Mouse (Mus musculus): ENCODE data around the gene Gm49318. TPM values are rescaled to one million over a fixed set of nuclear protein-coding genes. Genes with fewer than 3 reads are reported as not detected.

Gene Gm49318
- polyA plus RNA-seq, 1 experiment from 2014 or later, result not detected

GRCm38 (mm10) chr9:22030386-22030785 is 40.7 kb downstream of the Gm49318 start:
- H3K4me2 ChIP-seq, result no peak overlapping the region
- no peaks in the 10 kb centered on the region for H3K4me1 ChIP-seq (ENCODE audit: control insufficient read depth, insufficient read depth, low read length)
- H3K27ac ChIP-seq (ENCODE audit: low read depth, low read length), result no peak overlapping the region
- whole genome bisulfite sequencing (ENCODE audit: insufficient replicate concordance), result 89% methylated on average over 9 of the region's 9 CpGs
- no peak overlapping the region for H3K9ac ChIP-seq (ENCODE audit: low read depth, low read length)
- H3K9me3 ChIP-seq (replicated peaks; ENCODE audit: control insufficient read depth, low read length), result no peaks in the 10 kb centered on the region
- H3K27me3 ChIP-seq (ENCODE audit: control insufficient read depth, insufficient read depth, low read length), result no peaks in the 10 kb centered on the region
- no peak for ATAC-seq (replicated peaks; ENCODE audit: insufficient number of reproducible peaks, low FRiP score, low TSS enrichment)
- H3K4me3 ChIP-seq (ENCODE audit: low read depth, low read length), result no peak overlapping the region
- no peaks in the 10 kb centered on the region for H3K36me3 ChIP-seq (ENCODE audit: control insufficient read depth, insufficient read depth, low read length)

- no peaks in the 10 kb centered on the region for H3K4me1 ChIP-seq (ENCODE audit: control insufficient read depth, insufficient read depth, low read length)
- no peak overlapping the region for H3K27ac ChIP-seq (ENCODE audit: low read depth, low read length)
- no peak for ATAC-seq (replicated peaks; ENCODE audit: insufficient number of reproducible peaks, low FRiP score, low TSS enrichment)
- 41% methylated on average over 7 of the region's 7 CpGs for WGBS (ENCODE audit: insufficient replicate concordance)
- H3K9me3 ChIP-seq (replicated peaks; ENCODE audit: control insufficient read depth, low read length), result no peaks in the 10 kb centered on the region
- H3K4me3 ChIP-seq (ENCODE audit: low read depth, low read length), result no peak overlapping the region
- no peaks in the 10 kb centered on the region for H3K27me3 ChIP-seq (ENCODE audit: control insufficient read depth, insufficient read depth, low read length)
- H3K4me2 ChIP-seq, result no peak overlapping the region
- H3K9ac ChIP-seq (ENCODE audit: low read depth, low read length), result no peak overlapping the region
- no peaks in the 10 kb centered on the region for H3K36me3 ChIP-seq (ENCODE audit: control insufficient read depth, insufficient read depth, low read length)
These were observed 42.6 kb downstream of the Gm49318 start for GRCm38 (mm10) chr9:22028467-22028866.

- Histone ChIP-seq H3K9me3 (replicated peaks; ENCODE audit: control insufficient read depth, low read length) (no peaks in the 10 kb centered on the region), H3K4me3 (ENCODE audit: low read depth, low read length) (no peak overlapping the region), H3K27me3 (ENCODE audit: control insufficient read depth, insufficient read depth, low read length) (no peaks in the 10 kb centered on the region), H3K36me3 (ENCODE audit: control insufficient read depth, insufficient read depth, low read length) (no peaks in the 10 kb centered on the region), H3K9ac (ENCODE audit: low read depth, low read length) (no peak overlapping the region), H3K27ac (ENCODE audit: low read depth, low read length) (no peak overlapping the region), H3K4me2 (no peak overlapping the region), H3K4me1 (ENCODE audit: control insufficient read depth, insufficient read depth, low read length) (no peaks in the 10 kb centered on the region)
- ATAC-seq (replicated peaks; ENCODE audit: insufficient number of reproducible peaks, low FRiP score, low TSS enrichment), result no peak
- 56% methylated on average over 8 of the region's 8 CpGs for WGBS (ENCODE audit: insufficient replicate concordance)
These were observed 46.5 kb downstream of the Gm49318 start for GRCm38 (mm10) chr9:22024592-22024991.

GRCm38 (mm10) chr9:22017208-22017825 is 53.7 kb downstream of the Gm49318 start:
- Histone ChIP-seq H3K4me1 (ENCODE audit: control insufficient read depth, insufficient read depth, low read length) (no peaks in the 10 kb centered on the region), H3K9me3 (replicated peaks; ENCODE audit: control insufficient read depth, low read length) (no peaks in the 10 kb centered on the region), H3K4me3 (ENCODE audit: low read depth, low read length) (no peak overlapping the region), H3K27ac (ENCODE audit: low read depth, low read length) (no peak overlapping the region), H3K27me3 (ENCODE audit: control insufficient read depth, insufficient read depth, low read length) (no peaks in the 10 kb centered on the region), H3K4me2 (no peak overlapping the region), H3K9ac (ENCODE audit: low read depth, low read length) (no peak overlapping the region), H3K36me3 (ENCODE audit: control insufficient read depth, insufficient read depth, low read length) (peaks cover 16% of the 10 kb centered on the region)
- no peak for ATAC-seq (replicated peaks; ENCODE audit: insufficient number of reproducible peaks, low FRiP score, low TSS enrichment)
- 73% methylated on average over 7 of the region's 7 CpGs for WGBS (ENCODE audit: insufficient replicate concordance)

GRCm38 (mm10) chr9:22016245-22016644 is 54.8 kb downstream of the Gm49318 start:
- no peaks in the 10 kb centered on the region for H3K4me1 ChIP-seq (ENCODE audit: control insufficient read depth, insufficient read depth, low read length)
- WGBS (ENCODE audit: insufficient replicate concordance), result 73% methylated on average over 10 of the region's 10 CpGs
- H3K36me3 ChIP-seq (ENCODE audit: control insufficient read depth, insufficient read depth, low read length), result peaks cover 25% of the 10 kb centered on the region
- no peak overlapping the region for H3K4me2 ChIP-seq
- H3K9ac ChIP-seq (ENCODE audit: low read depth, low read length), result no peak overlapping the region
- H3K27me3 ChIP-seq (ENCODE audit: control insufficient read depth, insufficient read depth, low read length), result no peaks in the 10 kb centered on the region
- no peak overlapping the region for H3K4me3 ChIP-seq (ENCODE audit: low read depth, low read length)
- H3K27ac ChIP-seq (ENCODE audit: low read depth, low read length), result no peak overlapping the region
- no peak for ATAC-seq (replicated peaks; ENCODE audit: insufficient number of reproducible peaks, low FRiP score, low TSS enrichment)
- no peaks in the 10 kb centered on the region for H3K9me3 ChIP-seq (replicated peaks; ENCODE audit: control insufficient read depth, low read length)

- Histone ChIP-seq H3K4me3 (ENCODE audit: low read depth, low read length) (no peak overlapping the region), H3K4me1 (ENCODE audit: control insufficient read depth, insufficient read depth, low read length) (no peaks in the 10 kb centered on the region), H3K27me3 (ENCODE audit: control insufficient read depth, insufficient read depth, low read length) (no peaks in the 10 kb centered on the region), H3K9ac (ENCODE audit: low read depth, low read length) (no peak overlapping the region), H3K9me3 (replicated peaks; ENCODE audit: control insufficient read depth, low read length) (no peaks in the 10 kb centered on the region), H3K36me3 (ENCODE audit: control insufficient read depth, insufficient read depth, low read length) (peaks cover 44% of the 10 kb centered on the region), H3K27ac (ENCODE audit: low read depth, low read length) (no peak overlapping the region), H3K4me2 (no peak overlapping the region)
- no peak for ATAC-seq (replicated peaks; ENCODE audit: insufficient number of reproducible peaks, low FRiP score, low TSS enrichment)
- WGBS (ENCODE audit: insufficient replicate concordance), result 90% methylated on average over 13 of the region's 13 CpGs
These were observed 58.3 kb downstream of the Gm49318 start for GRCm38 (mm10) chr9:22012731-22013130.

- Histone ChIP-seq H3K4me3 (ENCODE audit: low read depth, low read length) (no peak overlapping the region), H3K4me1 (ENCODE audit: control insufficient read depth, insufficient read depth, low read length) (no peaks in the 10 kb centered on the region), H3K36me3 (ENCODE audit: control insufficient read depth, insufficient read depth, low read length) (peaks cover 46% of the 10 kb centered on the region), H3K9me3 (replicated peaks; ENCODE audit: control insufficient read depth, low read length) (no peaks in the 10 kb centered on the region), H3K27me3 (ENCODE audit: control insufficient read depth, insufficient read depth, low read length) (no peaks in the 10 kb centered on the region), H3K4me2 (no peak overlapping the region), H3K27ac (ENCODE audit: low read depth, low read length) (no peak overlapping the region), H3K9ac (ENCODE audit: low read depth, low read length) (no peak overlapping the region)
- 81% methylated on average over 5 of the region's 5 CpGs for WGBS (ENCODE audit: insufficient replicate concordance)
- no peak for ATAC-seq (replicated peaks; ENCODE audit: insufficient number of reproducible peaks, low FRiP score, low TSS enrichment)
These were observed 60.0 kb downstream of the Gm49318 start for GRCm38 (mm10) chr9:22011055-22011454.

GRCm38 (mm10) chr9:22004546-22004945 is 66.5 kb downstream of the Gm49318 start:
- 87% methylated on average over 12 of the region's 12 CpGs for WGBS (ENCODE audit: insufficient replicate concordance)
- no peaks in the 10 kb centered on the region for H3K27me3 ChIP-seq (ENCODE audit: control insufficient read depth, insufficient read depth, low read length)
- H3K4me1 ChIP-seq (ENCODE audit: control insufficient read depth, insufficient read depth, low read length), result peaks cover 13% of the 10 kb centered on the region
- no peak overlapping the region for H3K4me3 ChIP-seq (ENCODE audit: low read depth, low read length)
- H3K9me3 ChIP-seq (replicated peaks; ENCODE audit: control insufficient read depth, low read length), result no peaks in the 10 kb centered on the region
- no peak for ATAC-seq (replicated peaks; ENCODE audit: insufficient number of reproducible peaks, low FRiP score, low TSS enrichment)
- H3K27ac ChIP-seq (ENCODE audit: low read depth, low read length), result no peak overlapping the region
- H3K4me2 ChIP-seq, result no peak overlapping the region
- H3K9ac ChIP-seq (ENCODE audit: low read depth, low read length), result no peak overlapping the region
- H3K36me3 ChIP-seq (ENCODE audit: control insufficient read depth, insufficient read depth, low read length), result peaks cover 13% of the 10 kb centered on the region

- H3K4me1 ChIP-seq (ENCODE audit: control insufficient read depth, insufficient read depth, low read length), result peaks cover 13% of the 10 kb centered on the region
- H3K4me3 ChIP-seq (ENCODE audit: low read depth, low read length), result peak overlapping the region; percentile 65
- 0 out of 2 replicates have a peak, but pooled peaks have one; percentile 1 for ATAC-seq (replicated peaks; ENCODE audit: insufficient number of reproducible peaks, low FRiP score, low TSS enrichment)
- H3K9ac ChIP-seq (ENCODE audit: low read depth, low read length), result peak overlapping the region; percentile 74
- H3K9me3 ChIP-seq (replicated peaks; ENCODE audit: control insufficient read depth, low read length), result no peaks in the 10 kb centered on the region
- H3K27me3 ChIP-seq (ENCODE audit: control insufficient read depth, insufficient read depth, low read length), result no peaks in the 10 kb centered on the region
- H3K27ac ChIP-seq (ENCODE audit: low read depth, low read length), result peak overlapping the region; percentile 54
- H3K36me3 ChIP-seq (ENCODE audit: control insufficient read depth, insufficient read depth, low read length), result peaks cover 3% of the 10 kb centered on the region
- H3K4me2 ChIP-seq, result peak overlapping the region; percentile 83
- under 1% methylated on average over 18 of the region's 18 CpGs for WGBS (ENCODE audit: insufficient replicate concordance)
These were observed 67.9 kb downstream of the Gm49318 start for GRCm38 (mm10) chr9:22003163-22003554.

Data from heart, embryonic 11.5 days (tissue).